Comparison of ENCODE assay signal across 25 mouse cellular contexts in the genomic region with DNA sequence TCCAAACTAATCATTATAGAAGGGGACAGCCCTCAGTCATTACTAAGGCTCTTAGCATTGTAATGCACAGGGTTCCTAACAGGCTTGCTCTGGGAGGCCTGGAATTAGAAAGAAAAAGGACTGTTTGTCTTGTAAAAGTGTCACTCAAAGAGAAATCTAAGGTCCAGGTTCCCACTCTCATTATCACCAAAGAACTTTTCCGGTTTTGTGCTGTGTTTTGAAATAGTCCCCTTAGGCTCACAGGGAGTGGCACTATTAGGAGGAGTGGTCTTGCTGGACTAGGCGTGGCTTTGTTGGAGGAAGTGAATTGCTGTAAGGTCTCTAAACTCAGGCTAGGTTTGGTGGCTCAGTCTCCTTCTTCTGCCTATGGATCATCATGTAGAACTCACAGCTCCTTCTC.
"Had no signal": no experiment of that assay in that cellular context is flagged by ENCODE, and none has a peak within 500 bp of the region (broad histone marks: within the 10 kb centered on the region; RNA-seq: fewer than 3 reads in every experiment).

No protein-coding gene starts in this region.

- H3K36me3 ChIP-seq: heart, embryonic 10.5 days; heart, embryonic 12.5 days; hindbrain, embryonic 10.5 days; hindbrain, embryonic 12.5 days; hindbrain, embryonic 15.5 days; kidney, embryonic 15.5 days; limb, embryonic 13.5 days; limb, embryonic 15.5 days; liver, embryonic 12.5 days had no signal

- H3K27me3 ChIP-seq: heart, embryonic 12.5 days; hindbrain, embryonic 12.5 days; hindbrain, embryonic 15.5 days; kidney, embryonic 15.5 days; liver, embryonic 12.5 days had no signal

- DNase-seq: gastrocnemius, postnatal 14 days; gastrocnemius, postnatal 36 days; heart, postnatal 10 days; heart, postnatal 4 days; kidney, adult 11 months; kidney, adult 2 months; kidney, adult 9 months; kidney, postnatal 14 days; kidney, postnatal 36 days; layer of hippocampus, adult 9-11 months; left cerebral cortex, postnatal 4 days had no signal

- H3K9me3 ChIP-seq: heart, embryonic 10.5 days; heart, embryonic 12.5 days; hindbrain, embryonic 10.5 days; hindbrain, embryonic 12.5 days; hindbrain, embryonic 15.5 days; kidney, embryonic 15.5 days; limb, embryonic 13.5 days; limb, embryonic 15.5 days; liver, embryonic 12.5 days had no signal

- H3K27ac ChIP-seq: heart, embryonic 10.5 days; hindbrain, embryonic 10.5 days; hindbrain, embryonic 12.5 days; hindbrain, embryonic 15.5 days; hindbrain, postnatal 0 days; kidney, embryonic 15.5 days; kidney, postnatal 0 days; left cerebral cortex, adult 2 months; limb, embryonic 13.5 days; limb, embryonic 15.5 days; liver, embryonic 12.5 days; liver, embryonic 14.5 days had no signal

- H3K4me1 ChIP-seq: heart, embryonic 10.5 days; heart, embryonic 12.5 days; hindbrain, embryonic 10.5 days; hindbrain, embryonic 12.5 days; hindbrain, embryonic 15.5 days; kidney, embryonic 15.5 days; liver, embryonic 12.5 days had no signal

- H3K4me3 ChIP-seq: heart, embryonic 10.5 days; heart, embryonic 12.5 days; hindbrain, embryonic 10.5 days; hindbrain, embryonic 12.5 days; hindbrain, embryonic 15.5 days; kidney, embryonic 15.5 days; left cerebral cortex, adult 2 months; limb, embryonic 13.5 days; limb, embryonic 15.5 days; liver, embryonic 12.5 days had no signal

- H3K9ac ChIP-seq: heart, embryonic 12.5 days; hindbrain, embryonic 12.5 days; hindbrain, embryonic 15.5 days; kidney, embryonic 15.5 days; limb, embryonic 13.5 days; limb, embryonic 15.5 days; liver, embryonic 12.5 days; liver, embryonic 14.5 days had no signal

- ATAC-seq: hindbrain, postnatal 0 days; intestine, embryonic 16.5 days; liver, embryonic 12.5 days had no signal

- H3K4me2 ChIP-seq: heart, embryonic 12.5 days; hindbrain, embryonic 12.5 days; hindbrain, embryonic 15.5 days; kidney, embryonic 15.5 days; limb, embryonic 13.5 days; limb, embryonic 15.5 days; liver, embryonic 12.5 days had no signal
